Mouse (Mus musculus) bone marrow macrophage, adult 2 months (primary cell): ENCODE data around the gene Armc2. TPM values are rescaled to one million over a fixed set of nuclear protein-coding genes. Genes with fewer than 3 reads are reported as not detected.

Source experiments
- H3K27ac ChIP-seq: 2 replicates; pipeline ENCODE4 v1.5.1; 2012; ENCODE audit warnings: low read depth, low read length; ENCODE audit not compliant: insufficient read depth
- H3K4me1 ChIP-seq: 2 replicates; pipeline ENCODE4 v1.6.1; 2012; ENCODE audit warnings: low read length; ENCODE audit not compliant: control insufficient read depth, insufficient read depth
- H3K4me3 ChIP-seq: 2 replicates; pipeline ENCODE4 v1.5.1; 2012; ENCODE audit warnings: mild to moderate bottlenecking, low read length, moderate library complexity; ENCODE audit not compliant: insufficient read depth
- CTCF ChIP-seq: IDR thresholded peaks from 2 replicates; pipeline ENCODE4 v1.5.1; 2012; ENCODE audit warnings: low read depth, mild to moderate bottlenecking, low read length, moderate library complexity
- POLR2A ChIP-seq: IDR thresholded peaks from 2 replicates; pipeline ENCODE4 v1.6.1; 2012; ENCODE audit warnings: mild to moderate bottlenecking, low read depth, low read length, borderline replicate concordance
- polyA plus RNA-seq: library from polyadenylated mRNA; stranded (reverse); fragments of >200 nt; gene quantifications from 2 replicates; pipeline ENCODE4 v1.2.4, GENCODE M21; 2012; ENCODE audit not compliant: missing spikeins, insufficient read depth, insufficient read length

Armc2 gene
- polyA plus RNA-seq, 1 experiment, result 3.3 TPM

DNA sequence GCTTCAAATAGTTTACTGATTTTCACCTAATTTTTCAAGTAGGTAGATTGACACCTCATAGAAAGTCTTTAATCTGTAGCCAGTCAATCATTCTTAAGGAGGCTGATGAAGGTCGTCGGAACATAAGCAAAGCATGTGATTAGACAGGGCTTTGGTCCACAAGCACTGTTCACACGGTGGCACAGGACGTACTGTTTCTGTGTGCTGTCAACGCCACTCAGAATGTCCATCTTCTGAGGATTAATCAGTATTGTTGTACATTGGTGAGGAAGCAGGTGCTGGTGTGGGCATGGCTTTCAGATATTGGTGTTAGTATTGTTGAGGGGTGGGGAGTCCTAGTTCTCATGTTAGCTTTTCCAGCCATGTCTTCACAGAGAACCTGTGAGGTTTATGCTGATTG, 128.7 kb downstream of the Armc2 start:
- H3K4me1 ChIP-seq, result peaks cover 39% of the 10 kb centered on the region

DNA sequence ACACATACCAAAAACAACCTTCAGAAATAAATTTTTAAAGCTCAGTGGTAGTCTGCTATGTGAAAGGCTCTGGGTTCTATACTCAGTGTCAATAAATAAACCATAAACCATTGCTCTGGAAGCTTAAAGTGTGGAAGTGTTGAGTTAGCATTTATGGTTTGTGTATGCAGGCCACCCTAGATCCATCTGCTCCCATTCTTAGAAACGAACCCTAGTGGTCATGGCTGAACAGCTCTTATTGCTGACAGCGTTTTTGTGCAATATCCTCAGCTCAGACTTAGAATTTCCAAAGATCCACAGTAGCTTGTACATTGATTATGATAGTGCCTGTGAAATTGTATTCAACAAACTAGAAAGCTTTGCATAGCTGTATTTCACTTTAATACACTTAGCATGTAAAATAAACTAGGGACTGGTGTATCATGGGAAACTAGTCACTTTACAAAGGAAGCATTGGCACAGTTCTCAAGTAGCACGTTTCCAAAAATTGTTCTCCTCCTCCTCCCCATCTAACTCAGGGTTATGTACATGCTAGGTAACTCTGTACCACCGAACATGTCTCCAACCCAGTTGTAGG, 129.8 kb downstream of the Armc2 start:
- peak overlapping the region; percentile 88 for H3K27ac ChIP-seq
- peak overlapping the region; percentile 68 for H3K4me3 ChIP-seq
- TF ChIP-seq CTCF (no peak), POLR2A (no peak)
- peaks cover 39% of the 10 kb centered on the region for H3K4me1 ChIP-seq

More for the DNA sequence above, 128.7 kb downstream of the Armc2 start:
- Histone ChIP-seq H3K4me3 (peak overlapping the region; percentile 78), H3K27ac (no peak overlapping the region)
- TF ChIP-seq POLR2A (no peak), CTCF (no peak)

DNA sequence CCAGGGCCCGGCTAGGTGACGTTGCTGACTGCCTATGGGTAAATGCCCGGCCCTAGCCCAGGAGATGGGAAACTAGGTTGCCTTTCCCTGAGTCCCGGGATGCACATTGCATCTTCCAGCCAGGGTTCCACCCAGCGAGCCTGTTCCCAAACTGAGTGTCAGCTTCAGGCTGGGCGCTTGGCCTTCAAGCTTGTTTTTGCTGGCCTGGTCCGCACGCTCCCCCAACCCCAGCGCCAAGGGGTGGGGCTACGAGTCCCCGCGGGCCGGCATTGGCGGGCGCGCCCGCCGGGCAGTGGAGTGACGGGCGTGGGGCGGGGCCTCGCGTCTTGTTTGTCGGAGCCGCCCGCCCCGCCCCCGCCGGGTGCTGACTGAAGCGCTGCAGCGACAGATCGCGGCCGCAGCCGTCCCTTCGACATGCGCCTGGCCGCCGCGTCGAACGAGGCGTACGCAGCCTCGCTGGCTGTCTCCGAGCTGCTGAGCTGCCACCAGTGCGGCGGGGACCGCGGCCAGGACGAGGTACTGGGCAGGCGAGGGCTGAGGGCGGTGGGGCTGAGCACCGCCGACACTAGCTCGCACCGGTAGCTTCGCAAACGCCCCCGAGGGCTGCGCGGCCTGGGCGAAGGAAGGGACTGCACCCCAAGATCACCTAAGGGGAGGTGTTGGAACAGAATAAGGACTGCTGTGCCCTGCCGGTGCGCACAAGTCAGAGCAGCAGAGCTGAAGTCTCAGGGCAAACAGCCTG, 131.0 kb downstream of the Armc2 start:
- Histone ChIP-seq H3K4me1 (peaks cover 38% of the 10 kb centered on the region), H3K4me3 (peak overlapping the region; percentile 79), H3K27ac (peak overlapping the region; percentile 88)
- TF ChIP-seq POLR2A (no peak), CTCF (no peak)

DNA sequence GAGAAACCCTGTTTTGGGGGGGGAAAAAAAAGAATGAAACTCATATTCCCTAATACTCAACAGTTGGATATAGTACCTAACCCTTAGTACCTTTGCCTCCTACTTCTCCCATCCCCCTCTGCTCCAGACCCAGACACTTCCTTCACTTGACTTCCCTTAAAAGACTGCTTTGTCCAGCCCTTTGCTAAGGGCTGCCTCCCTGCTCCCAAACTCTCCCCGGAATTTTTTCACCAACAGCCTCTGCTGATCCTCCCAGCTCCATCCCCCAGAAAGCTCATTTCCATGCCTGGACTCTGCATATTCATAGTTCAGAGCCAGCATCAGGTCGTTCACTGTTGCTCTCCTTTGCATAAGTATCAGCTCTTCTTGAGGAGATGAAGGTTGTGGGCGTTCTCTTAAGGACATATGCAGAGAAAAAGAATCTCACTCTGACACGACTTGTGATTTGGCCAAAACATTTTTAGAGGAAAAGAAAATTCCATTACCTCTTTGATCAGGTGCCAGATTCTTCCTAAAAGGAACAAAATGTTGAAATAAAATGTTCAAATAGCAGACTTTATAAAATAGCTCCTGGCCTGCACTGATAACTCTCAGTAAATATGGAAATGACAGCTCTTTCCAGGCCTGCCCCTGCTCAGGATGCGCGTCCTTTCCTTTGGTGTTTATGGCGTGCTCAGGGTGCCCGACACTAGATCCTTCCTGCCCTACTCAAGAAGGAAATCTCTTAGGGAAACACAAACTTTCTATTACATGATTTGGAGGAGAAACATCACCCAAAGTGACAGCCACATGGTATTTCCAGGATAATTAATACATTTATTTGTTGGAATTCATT, 134.3 kb downstream of the Armc2 start:
- Histone ChIP-seq H3K4me3 (no peak overlapping the region), H3K4me1 (peaks cover 52% of the 10 kb centered on the region), H3K27ac (peak overlapping the region; percentile 99)
- TF ChIP-seq CTCF, result no peak
- no peak for TF ChIP-seq POLR2A

DNA sequence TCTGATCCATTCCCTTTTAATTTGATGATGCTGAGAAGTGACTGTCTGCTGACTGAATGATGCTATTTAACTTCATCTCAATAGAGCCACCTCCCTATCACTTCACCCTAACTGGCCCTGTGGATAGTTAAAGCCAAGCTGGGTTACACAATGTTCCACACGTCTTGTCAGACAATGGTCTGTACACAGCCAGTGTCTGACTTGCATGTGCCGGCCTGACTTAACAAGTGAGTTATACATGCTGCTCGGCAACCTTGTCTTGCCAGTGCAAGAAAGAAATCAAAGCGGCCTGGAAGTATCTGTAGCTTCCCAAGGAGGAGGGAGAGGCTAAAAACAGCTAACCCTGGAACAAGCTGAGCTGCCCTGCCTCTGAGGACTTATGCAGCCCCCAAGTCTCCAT, 136.8 kb downstream of the Armc2 start:
- TF ChIP-seq POLR2A (no peak), CTCF (no peak)
- H3K4me3 ChIP-seq, result no peak overlapping the region
- H3K27ac ChIP-seq, result peak overlapping the region; percentile 95
- H3K4me1 ChIP-seq, result peaks cover 55% of the 10 kb centered on the region

DNA sequence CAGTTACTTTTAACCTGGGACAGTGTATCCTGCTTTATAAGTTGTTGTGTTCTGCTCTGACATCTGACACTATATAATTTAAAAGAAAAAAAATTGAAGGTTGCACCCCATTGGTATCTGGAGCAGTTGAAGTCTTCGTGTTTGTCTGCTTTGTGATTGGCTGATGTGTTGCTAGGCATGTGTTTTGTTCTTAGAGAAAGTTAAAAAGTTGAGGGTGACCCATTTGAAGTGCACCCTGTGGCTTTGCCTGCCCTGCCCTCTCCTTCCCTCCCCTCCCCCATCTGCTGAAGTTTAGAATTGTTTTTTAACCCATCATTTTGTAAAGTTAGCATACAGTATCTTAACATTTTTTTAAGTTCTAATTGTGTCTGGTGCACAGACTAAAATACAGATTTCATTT, 137.5 kb downstream of the Armc2 start:
- Histone ChIP-seq H3K27ac (no peak overlapping the region), H3K4me1 (peaks cover 54% of the 10 kb centered on the region), H3K4me3 (no peak overlapping the region)
- TF ChIP-seq CTCF (no peak), POLR2A (no peak)

DNA sequence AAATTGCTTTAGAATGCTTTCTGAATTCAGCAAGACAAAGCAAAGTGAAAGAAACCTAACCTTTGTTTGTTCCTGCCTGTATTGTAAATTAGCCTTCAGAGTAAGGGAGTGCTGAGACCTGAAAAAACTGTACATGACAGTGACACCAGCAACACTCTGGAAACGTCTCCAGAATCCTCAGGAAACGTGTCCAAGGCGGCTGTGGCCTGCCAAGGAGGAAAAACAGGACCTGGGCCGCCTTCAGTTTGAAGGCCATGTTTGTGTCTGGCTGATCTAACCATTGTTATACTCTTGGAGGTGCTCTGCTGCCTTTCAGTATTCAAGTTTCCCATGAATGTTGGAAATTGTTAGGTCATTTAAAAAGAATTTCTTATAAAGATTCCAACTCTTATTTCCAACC, 138.0 kb downstream of the Armc2 start:
- no peak for TF ChIP-seq POLR2A
- Histone ChIP-seq H3K27ac (no peak overlapping the region), H3K4me1 (peaks cover 56% of the 10 kb centered on the region), H3K4me3 (no peak overlapping the region)

DNA sequence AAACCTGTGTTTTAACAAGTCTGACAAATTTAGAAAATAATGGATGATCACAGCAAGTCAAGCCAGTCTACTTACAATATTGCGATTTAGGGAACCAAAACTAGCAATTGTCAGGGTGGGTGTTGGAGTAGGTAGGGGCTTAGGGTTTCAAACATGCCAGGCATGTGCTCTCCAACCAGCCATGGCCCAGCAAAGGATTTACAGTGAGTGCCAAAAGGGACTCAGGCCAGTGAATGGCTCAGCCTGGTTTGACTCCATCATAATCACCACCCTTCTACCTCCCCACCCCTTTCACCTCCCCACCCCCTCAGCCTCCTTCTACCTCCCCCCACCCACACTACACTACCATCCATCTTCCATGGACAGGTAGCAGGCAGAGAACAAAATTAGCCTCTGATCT, 138.6 kb downstream of the Armc2 start:
- peaks cover 53% of the 10 kb centered on the region for H3K4me1 ChIP-seq
- no peak overlapping the region for H3K27ac ChIP-seq
- TF ChIP-seq POLR2A, result no peak
- TF ChIP-seq CTCF, result no peak
- H3K4me3 ChIP-seq, result no peak overlapping the region

DNA sequence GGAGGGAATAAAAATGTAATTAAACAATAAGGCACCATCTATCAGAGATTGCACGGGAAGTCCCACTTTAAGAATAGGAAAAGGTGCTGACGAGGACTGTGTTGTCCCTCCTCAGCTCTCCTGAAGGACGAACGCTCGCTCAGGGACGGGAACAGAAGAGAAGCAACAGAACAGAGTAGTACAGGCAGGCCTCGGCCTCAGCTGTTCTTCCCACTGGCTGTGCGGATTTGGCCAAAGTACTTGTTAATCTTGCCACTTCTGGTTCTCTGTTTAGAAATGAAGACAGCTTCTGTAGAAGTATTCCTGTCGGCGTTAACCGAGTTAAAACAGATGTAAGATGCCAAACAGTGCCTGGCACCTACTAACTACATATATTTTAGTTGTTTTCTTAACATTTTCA, 139.9 kb downstream of the Armc2 start:
- Histone ChIP-seq H3K27ac (no peak overlapping the region), H3K4me1 (peaks cover 44% of the 10 kb centered on the region), H3K4me3 (no peak overlapping the region)
- TF ChIP-seq CTCF (no peak), POLR2A (no peak)

DNA sequence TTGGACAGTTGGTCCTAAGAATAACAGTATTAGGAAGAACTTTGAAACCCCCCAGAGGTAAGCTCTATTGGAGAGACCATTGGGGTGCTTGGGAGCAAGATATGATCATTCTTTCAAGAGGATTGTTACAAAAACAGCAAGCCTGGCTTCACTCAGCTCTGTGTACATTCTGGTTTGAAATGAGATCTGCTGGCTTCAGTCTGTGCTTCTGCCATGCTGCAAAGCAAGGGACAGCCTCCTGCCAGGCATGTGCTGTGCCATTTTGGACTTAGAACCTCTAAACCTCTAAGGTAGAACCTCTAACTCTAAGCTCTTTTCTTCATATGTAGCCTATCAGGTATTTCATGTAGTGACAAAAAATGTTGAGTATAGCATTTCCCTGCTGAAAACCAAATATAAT, 142.6 kb downstream of the Armc2 start:
- peaks cover 30% of the 10 kb centered on the region for H3K4me1 ChIP-seq
- no peak overlapping the region for H3K4me3 ChIP-seq
- TF ChIP-seq POLR2A (no peak), CTCF (no peak)
- H3K27ac ChIP-seq, result no peak overlapping the region
